Mouse (Mus musculus) liver, embryonic 12.5 days (tissue): ENCODE measurements around the gene Cstf1. TPM values are rescaled to one million over a fixed set of nuclear protein-coding genes. Genes with fewer than 3 reads are reported as not detected.

Source experiments
- ATAC-seq: fragments of 200-750 bp; cut with Nextera tagmentation; 2 replicates; pipeline ENCODE4 v1.8.0; 2017; ENCODE audit warnings: moderate number of reproducible peaks, mild to moderate bottlenecking, moderate library complexity
- H3K27ac ChIP-seq: fragments of 300-500 bp; sonication (generic); 2 replicates; pipeline ENCODE4 v1.5.1; 2016; ENCODE audit warnings: mild to moderate bottlenecking
- H3K27me3 ChIP-seq: fragments of 300-500 bp; sonication (generic); replicated peaks from 2 replicates; pipeline ENCODE4 v1.6.1; 2016; ENCODE audit warnings: mild to moderate bottlenecking, moderate library complexity
- H3K36me3 ChIP-seq: fragments of 300-500 bp; sonication (generic); 2 replicates; pipeline ENCODE4 v1.6.1; 2016; ENCODE audit warnings: mild to moderate bottlenecking, moderate library complexity
- H3K4me1 ChIP-seq: fragments of 300-500 bp; sonication (generic); 2 replicates; pipeline ENCODE4 v1.6.1; 2016
- H3K4me2 ChIP-seq: fragments of 300-500 bp; sonication (generic); 2 replicates; pipeline ENCODE4 v1.6.1; 2016; ENCODE audit warnings: mild to moderate bottlenecking, moderate library complexity
- H3K4me3 ChIP-seq: fragments of 300-500 bp; sonication (generic); 2 replicates; pipeline ENCODE4 v1.5.1; 2016; ENCODE audit warnings: mild to moderate bottlenecking, moderate library complexity
- H3K9ac ChIP-seq: fragments of 300-500 bp; sonication (generic); 2 replicates; pipeline ENCODE4 v1.6.1; 2016; ENCODE audit warnings: mild to moderate bottlenecking, moderate library complexity
- H3K9me3 ChIP-seq: fragments of 300-500 bp; sonication (generic); replicated peaks from 2 replicates; pipeline ENCODE4 v1.6.1; 2016; ENCODE audit warnings: mild to moderate bottlenecking, moderate library complexity
- WGBS: fragments of 180-500 bp; shearing (Covaris S2); methylation state at CpG from one replicate; pipeline ENCODE4 v1.1.7; 2016; ENCODE audit not compliant: insufficient replicate concordance; 5-methylcytosine and 5-hydroxymethylcytosine counted together
- polyA plus RNA-seq: library from polyadenylated mRNA; unstranded; fragments of >200 nt; fragmentation: Nextera tagmentation; extraction: Ambion mirVana; gene quantifications from 2 replicates; pipeline ENCODE4 v1.2.1, GENCODE M21; 2016

Cstf1 gene
- polyA plus RNA-seq, 1 experiment from 2014 or later: 42.0 TPM

- WGBS: 40% methylated on average over 8 of the region's 8 CpGs
- peak overlapping the region; percentile 75 for H3K4me2 ChIP-seq
- ATAC-seq: peak; percentile 75
- H3K36me3 ChIP-seq: peaks cover 42% of the 10 kb centered on the region
- peak overlapping the region; percentile 98 for H3K4me3 ChIP-seq
- H3K4me1 ChIP-seq: peaks cover 72% of the 10 kb centered on the region
- H3K9ac ChIP-seq: peak overlapping the region; percentile 99
- no peaks in the 10 kb centered on the region for H3K9me3 ChIP-seq
- peaks cover 4% of the 10 kb centered on the region; the same call in 1 of the 2 replicates for H3K27me3 ChIP-seq
- H3K27ac ChIP-seq: peak overlapping the region; percentile 97
Measured at GRCm38 (mm10) chr2:172346933-172347611, 23.4 kb upstream of the Cstf1 start.

GRCm38 (mm10) chr2:172348297-172348950 is 22.1 kb upstream of the Cstf1 start:
- Histone ChIP-seq H3K36me3 (peaks cover 56% of the 10 kb centered on the region), H3K4me3 (peak overlapping the region; percentile 98), H3K4me2 (peak overlapping the region; percentile 75), H3K27me3 (no peaks in the 10 kb centered on the region), H3K4me1 (peaks cover 80% of the 10 kb centered on the region), H3K9ac (peak overlapping the region; percentile 99), H3K27ac (peak overlapping the region; percentile 97), H3K9me3 (no peaks in the 10 kb centered on the region)
- 8% methylated on average over 3 of the region's 3 CpGs for WGBS
- peak; percentile 77 for ATAC-seq

- Histone ChIP-seq H3K27ac (peak overlapping the region; percentile 97), H3K9me3 (no peaks in the 10 kb centered on the region), H3K27me3 (no peaks in the 10 kb centered on the region), H3K4me3 (peak overlapping the region; percentile 98), H3K4me1 (peaks cover 69% of the 10 kb centered on the region), H3K4me2 (peak overlapping the region; percentile 75), H3K36me3 (peaks cover 69% of the 10 kb centered on the region), H3K9ac (peak overlapping the region; percentile 99)
- no peak for ATAC-seq
- 56% methylated on average over 14 of the region's 14 CpGs for WGBS
Measured at GRCm38 (mm10) chr2:172349776-172350175, 20.7 kb upstream of the Cstf1 start.

GRCm38 (mm10) chr2:172350773-172351172 is 19.7 kb upstream of the Cstf1 start:
- peak overlapping the region; percentile 98 for H3K4me3 ChIP-seq

GRCm38 (mm10) chr2:172353218-172353617 is 17.3 kb upstream of the Cstf1 start:
- peaks cover 98% of the 10 kb centered on the region for H3K36me3 ChIP-seq
- H3K9ac ChIP-seq: no peak overlapping the region
- peaks cover 47% of the 10 kb centered on the region for H3K4me1 ChIP-seq
- WGBS: 87% methylated on average over 9 of the region's 9 CpGs
- no peak overlapping the region for H3K4me2 ChIP-seq
- H3K4me3 ChIP-seq: no peak overlapping the region
- ATAC-seq: no peak
- no peaks in the 10 kb centered on the region for H3K27me3 ChIP-seq
- no peaks in the 10 kb centered on the region for H3K9me3 ChIP-seq
- H3K27ac ChIP-seq: no peak overlapping the region

More at GRCm38 (mm10) chr2:172350773-172351172, 19.7 kb upstream of the Cstf1 start:
- Histone ChIP-seq H3K4me2 (peak overlapping the region; percentile 75), H3K9ac (peak overlapping the region; percentile 33), H3K9me3 (no peaks in the 10 kb centered on the region), H3K27ac (peak overlapping the region; percentile 97), H3K4me1 (peaks cover 66% of the 10 kb centered on the region), H3K27me3 (no peaks in the 10 kb centered on the region), H3K36me3 (peaks cover 79% of the 10 kb centered on the region)
- no peak for ATAC-seq
- WGBS: 59% methylated on average over 8 of the region's 8 CpGs

- WGBS: 84% methylated on average over 9 of the region's 9 CpGs
- H3K27ac ChIP-seq: peak overlapping the region; percentile 57
Measured at GRCm38 (mm10) chr2:172354761-172355160, 15.7 kb upstream of the Cstf1 start.

GRCm38 (mm10) chr2:172355833-172356232 is 14.6 kb upstream of the Cstf1 start:
- 84% methylated on average over 5 of the region's 5 CpGs for WGBS
- H3K9me3 ChIP-seq: no peaks in the 10 kb centered on the region
- H3K4me3 ChIP-seq: no peak overlapping the region
- peak overlapping the region; percentile 43 for H3K27ac ChIP-seq
- H3K4me1 ChIP-seq: peaks cover 21% of the 10 kb centered on the region
- H3K27me3 ChIP-seq: no peaks in the 10 kb centered on the region
- H3K4me2 ChIP-seq: no peak overlapping the region
- H3K36me3 ChIP-seq: peaks cover 100% of the 10 kb centered on the region
- 0 out of 2 replicates have a peak, but pooled peaks have one; percentile 12 for ATAC-seq
- H3K9ac ChIP-seq: no peak overlapping the region

More at GRCm38 (mm10) chr2:172354761-172355160, 15.7 kb upstream of the Cstf1 start:
- H3K4me2 ChIP-seq: no peak overlapping the region
- H3K9me3 ChIP-seq: no peaks in the 10 kb centered on the region
- no peak overlapping the region for H3K4me3 ChIP-seq
- H3K27me3 ChIP-seq: no peaks in the 10 kb centered on the region
- no peak for ATAC-seq
- no peak overlapping the region for H3K9ac ChIP-seq
- H3K36me3 ChIP-seq: peaks cover 100% of the 10 kb centered on the region
- H3K4me1 ChIP-seq: peaks cover 32% of the 10 kb centered on the region

- ATAC-seq: no peak
- no peak overlapping the region for H3K9ac ChIP-seq
- WGBS: 89% methylated on average over 7 of the region's 7 CpGs
- H3K4me2 ChIP-seq: no peak overlapping the region
- no peaks in the 10 kb centered on the region for H3K27me3 ChIP-seq
- no peak overlapping the region for H3K27ac ChIP-seq
- peaks cover 38% of the 10 kb centered on the region for H3K4me1 ChIP-seq
- no peaks in the 10 kb centered on the region for H3K9me3 ChIP-seq
- H3K4me3 ChIP-seq: no peak overlapping the region
- H3K36me3 ChIP-seq: peaks cover 100% of the 10 kb centered on the region
Measured at GRCm38 (mm10) chr2:172363176-172363575, 7.3 kb upstream of the Cstf1 start.

- peaks cover 51% of the 10 kb centered on the region for H3K4me1 ChIP-seq
- H3K27ac ChIP-seq: peak overlapping the region; percentile 84
- under 1% methylated on average over 11 of the region's 11 CpGs for WGBS
- peak overlapping the region; percentile 82 for H3K4me2 ChIP-seq
- no peaks in the 10 kb centered on the region for H3K27me3 ChIP-seq
- peak overlapping the region; percentile 82 for H3K4me3 ChIP-seq
- H3K9me3 ChIP-seq: no peaks in the 10 kb centered on the region
- no peak for ATAC-seq
- H3K9ac ChIP-seq: peak overlapping the region; percentile 92
- peaks cover 71% of the 10 kb centered on the region for H3K36me3 ChIP-seq
Measured at GRCm38 (mm10) chr2:172371258-172371657, 777 bp downstream of the Cstf1 start.

- Histone ChIP-seq H3K4me1 (peaks cover 15% of the 10 kb centered on the region), H3K36me3 (peaks cover 92% of the 10 kb centered on the region), H3K4me2 (no peak overlapping the region), H3K27ac (no peak overlapping the region), H3K4me3 (no peak overlapping the region), H3K9ac (no peak overlapping the region), H3K9me3 (no peaks in the 10 kb centered on the region), H3K27me3 (no peaks in the 10 kb centered on the region)
- 87% methylated on average over 4 of the region's 4 CpGs for WGBS
- no peak for ATAC-seq
Measured at GRCm38 (mm10) chr2:172376551-172376950, 6.1 kb downstream of the Cstf1 start.

- no peak for ATAC-seq
- no peak overlapping the region for H3K4me3 ChIP-seq
- H3K4me1 ChIP-seq: peaks cover 10% of the 10 kb centered on the region
- no peak overlapping the region for H3K4me2 ChIP-seq
- 69% methylated on average over 5 of the region's 5 CpGs for WGBS
- no peaks in the 10 kb centered on the region for H3K9me3 ChIP-seq
- no peak overlapping the region for H3K9ac ChIP-seq
- H3K27me3 ChIP-seq: no peaks in the 10 kb centered on the region
- no peak overlapping the region for H3K27ac ChIP-seq
- peaks cover 97% of the 10 kb centered on the region for H3K36me3 ChIP-seq
Measured at GRCm38 (mm10) chr2:172376999-172377515, 6.6 kb downstream of the Cstf1 start.

- no peak overlapping the region for H3K4me2 ChIP-seq
- WGBS: 81% methylated on average over 7 of the region's 7 CpGs
- H3K4me3 ChIP-seq: no peak overlapping the region
- H3K4me1 ChIP-seq: no peaks in the 10 kb centered on the region
- peaks cover 100% of the 10 kb centered on the region for H3K36me3 ChIP-seq
- H3K9ac ChIP-seq: no peak overlapping the region
- ATAC-seq: no peak
- H3K9me3 ChIP-seq: no peaks in the 10 kb centered on the region
- no peaks in the 10 kb centered on the region for H3K27me3 ChIP-seq
- H3K27ac ChIP-seq: no peak overlapping the region
Measured at GRCm38 (mm10) chr2:172378332-172378731, 7.9 kb downstream of the Cstf1 start.
